Mouse (Mus musculus) gastrocnemius, postnatal 25 days (tissue): ENCODE results near the gene Vps37c. TPM values are rescaled to one million over a fixed set of nuclear protein-coding genes. Genes with fewer than 3 reads are reported as not detected.

Experiments
- DNase-seq: peaks from one replicate; pipeline ENCODE4 v3.0.0; 2022
- total RNA-seq, 2 experiments: library from RNA; stranded (reverse); gene quantifications; 1 replicate in 1 of 2; 2 replicates in 1 of 2; pipeline ENCODE4 v1.2.3; 2021

The Vps37c gene
- total RNA-seq, 2 experiments from 2014 or later = 23.9 to 26.2 TPM

- no peak for DNase-seq
Observed at GRCm38 (mm10) chr19:10685727-10686126, 2.8 kb upstream of the Vps37c start.

GRCm38 (mm10) chr19:10689470-10690166 lies 1.1 kb downstream of the Vps37c start:
- DNase-seq = no peak

GRCm38 (mm10) chr19:10690336-10690735 lies 1.8 kb downstream of the Vps37c start:
- no peak for DNase-seq

- DNase-seq = no peak
Observed at GRCm38 (mm10) chr19:10691121-10691520, 2.6 kb downstream of the Vps37c start.

- no peak for DNase-seq
Observed at GRCm38 (mm10) chr19:10691660-10692059, 3.1 kb downstream of the Vps37c start.

- DNase-seq = no peak
Observed at GRCm38 (mm10) chr19:10692361-10692760, 3.8 kb downstream of the Vps37c start.

- DNase-seq = no peak
Observed at GRCm38 (mm10) chr19:10693926-10694682, 5.6 kb downstream of the Vps37c start.

GRCm38 (mm10) chr19:10695801-10696200 lies 7.3 kb downstream of the Vps37c start:
- no peak for DNase-seq

GRCm38 (mm10) chr19:10698131-10698991 lies 9.8 kb downstream of the Vps37c start:
- DNase-seq = no peak

- DNase-seq = no peak
Observed at GRCm38 (mm10) chr19:10699851-10700250, 11.3 kb downstream of the Vps37c start.

- DNase-seq = peak; percentile 49
Observed at GRCm38 (mm10) chr19:10701013-10701726, 12.6 kb downstream of the Vps37c start.

- DNase-seq = no peak
Observed at GRCm38 (mm10) chr19:10702125-10702524, 13.6 kb downstream of the Vps37c start.

GRCm38 (mm10) chr19:10703470-10703869 lies 14.9 kb downstream of the Vps37c start:
- DNase-seq = peak; percentile 29

- no peak for DNase-seq
Observed at GRCm38 (mm10) chr19:10707087-10707875, 18.7 kb downstream of the Vps37c start.

GRCm38 (mm10) chr19:10707881-10708280 lies 19.3 kb downstream of the Vps37c start:
- DNase-seq = no peak

- DNase-seq = no peak
Observed at GRCm38 (mm10) chr19:10708900-10709299, 20.4 kb downstream of the Vps37c start.

GRCm38 (mm10) chr19:10709360-10710087 lies 21.0 kb downstream of the Vps37c start:
- DNase-seq = peak; percentile 91

- peak; percentile 39 for DNase-seq
Observed at GRCm38 (mm10) chr19:10710088-10710511, 21.6 kb downstream of the Vps37c start.

GRCm38 (mm10) chr19:10710751-10711150 lies 22.2 kb downstream of the Vps37c start:
- DNase-seq = no peak

GRCm38 (mm10) chr19:10712194-10712593 lies 23.7 kb downstream of the Vps37c start:
- no peak for DNase-seq
